Mouse (Mus musculus) spleen, postnatal 36 days (tissue): ENCODE data around the gene Glrb.

ENCODE experiments used
- DNase-seq, 2 experiments: peaks; one replicate each; pipeline ENCODE4 v3.0.0; 2022; ENCODE audit warnings: low spot score in 2 of 2, mixed read lengths in 1 of 2

Glrb gene

GRCm38 (mm10) chr3:80823975-80824374, 89.5 kb downstream of the Glrb start:
- DNase-seq: no peak

- DNase-seq: no peak
Observed at GRCm38 (mm10) chr3:80818619-80819018, 94.8 kb downstream of the Glrb start.

GRCm38 (mm10) chr3:80813734-80814133, 99.7 kb downstream of the Glrb start:
- no peak for DNase-seq

- DNase-seq: no peak
Observed at GRCm38 (mm10) chr3:80812237-80812636, 101.2 kb downstream of the Glrb start.

GRCm38 (mm10) chr3:80805327-80805726, 108.1 kb downstream of the Glrb start:
- no peak for DNase-seq

GRCm38 (mm10) chr3:80803811-80804210, 109.6 kb downstream of the Glrb start:
- no peak for DNase-seq

GRCm38 (mm10) chr3:80803211-80803610, 110.2 kb downstream of the Glrb start:
- no peak for DNase-seq

GRCm38 (mm10) chr3:80802596-80803081, 110.8 kb downstream of the Glrb start, which contains the start of gene Gria2:
Gene Gria2 (minus strand): TSS chr3:80802835.
- peak in 1 of 2 experiments; percentile 8 for DNase-seq

- DNase-seq: no peak
Observed at GRCm38 (mm10) chr3:80801827-80802310, 111.6 kb downstream of the Glrb start.

- no peak for DNase-seq
Observed at GRCm38 (mm10) chr3:80800995-80801826, 112.2 kb downstream of the Glrb start.

GRCm38 (mm10) chr3:80800299-80800994, 113.0 kb downstream of the Glrb start:
- peak in 1 of 2 experiments; percentile 2 for DNase-seq

GRCm38 (mm10) chr3:80797935-80798334, 115.5 kb downstream of the Glrb start:
- DNase-seq: no peak

- DNase-seq: no peak
Observed at GRCm38 (mm10) chr3:80796764-80797163, 116.7 kb downstream of the Glrb start.

- DNase-seq: no peak
Observed at GRCm38 (mm10) chr3:80795284-80795683, 118.2 kb downstream of the Glrb start.
